Mouse (Mus musculus): Measurements from ENCODE around the gene Eif2b1. TPM values are rescaled to one million over a fixed set of nuclear protein-coding genes. Genes with fewer than 3 reads are reported as not detected.
A peak's percentile ranks its signal among the peaks of the same experiment; 100 is the strongest.
"Not testable (repeated sequence)": the region's sequence is repeated elsewhere in the genome, so short reads cannot be mapped to it uniquely, and the experiment has no call there.

The Eif2b1 gene
- polyA plus RNA-seq, 1 experiment from 2014 or later: 84.8 TPM

DNA sequence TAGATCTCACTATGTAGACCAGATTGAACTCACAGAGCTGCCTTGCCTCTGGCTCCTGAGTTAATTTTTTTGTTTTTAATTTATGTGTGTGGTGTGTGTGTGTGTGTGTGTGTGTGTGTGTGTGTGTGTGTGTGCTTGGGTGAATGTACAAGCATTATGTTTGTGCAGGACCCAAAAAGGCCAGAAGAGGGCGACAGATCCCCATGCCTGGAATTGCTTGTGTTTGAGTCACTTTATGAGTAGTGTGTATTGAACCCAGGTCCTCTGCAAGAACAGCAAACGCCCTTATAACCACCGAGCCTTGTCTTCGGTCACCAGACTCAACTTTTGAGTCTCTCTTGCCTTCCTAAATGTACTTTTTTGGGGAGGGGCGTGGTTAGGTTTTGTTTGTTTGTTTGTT lies 23.4 kb upstream of the Eif2b1 start:
- Histone ChIP-seq H3K4me2 (replicated peaks; ENCODE audit: low read depth, low read length) (no peak overlapping the region), H3K4me3 (ENCODE audit: low read length) (no peak overlapping the region), H3K27ac (ENCODE audit: low read depth, low read length) (no peak overlapping the region), H3K27me3 (ENCODE audit: control insufficient read depth, insufficient read depth, low read length) (no peaks in the 10 kb centered on the region), H3K9me3 (ENCODE audit: control insufficient read depth, low read length) (no peaks in the 10 kb centered on the region), H3K4me1 (ENCODE audit: control insufficient read depth, insufficient read depth, low read length) (peaks cover 3% of the 10 kb centered on the region; the same call in 1 of the 2 replicates), H3K9ac (ENCODE audit: low read depth, low read length) (no peak overlapping the region), H3K36me3 (ENCODE audit: control insufficient read depth, insufficient read depth, low read length) (peaks cover 3% of the 10 kb centered on the region; the same call in 1 of the 2 replicates)
- 72% methylated on average over 5 of the region's 5 CpGs for WGBS
- ATAC-seq (ENCODE audit: low FRiP score, low TSS enrichment): no peak

DNA sequence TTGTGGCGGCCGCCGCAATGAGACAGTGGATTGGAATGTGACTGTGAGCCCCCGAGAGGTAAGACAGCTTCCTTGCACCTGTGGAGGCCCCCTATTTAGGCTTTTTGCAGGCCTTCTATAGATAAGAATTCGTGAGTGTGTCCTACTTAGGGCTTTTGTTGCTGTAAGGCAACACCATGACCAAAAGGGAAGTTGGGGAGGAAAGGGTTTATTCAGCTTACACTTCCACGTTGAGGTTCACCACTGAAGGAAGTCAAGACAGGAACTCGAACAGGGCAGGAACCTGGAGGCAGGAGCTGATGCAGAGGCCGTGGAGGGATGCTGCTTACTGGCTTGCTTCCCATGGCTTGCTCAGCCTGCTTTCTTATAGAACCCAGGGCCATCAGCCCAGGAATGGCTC lies 20.8 kb upstream of the Eif2b1 start:
- H3K4me1 ChIP-seq (ENCODE audit: control insufficient read depth, insufficient read depth, low read length); ATAC-seq (ENCODE audit: low FRiP score, low TSS enrichment); H3K4me3 ChIP-seq (ENCODE audit: low read length); H3K9me3 ChIP-seq (ENCODE audit: control insufficient read depth, low read length); H3K27ac ChIP-seq (ENCODE audit: low read depth, low read length); H3K9ac ChIP-seq (ENCODE audit: low read depth, low read length); H3K27me3 ChIP-seq (ENCODE audit: control insufficient read depth, insufficient read depth, low read length); H3K4me2 ChIP-seq (replicated peaks; ENCODE audit: low read depth, low read length): not testable (repeated sequence)
- peaks cover 23% of the 10 kb centered on the region for H3K36me3 ChIP-seq (ENCODE audit: control insufficient read depth, insufficient read depth, low read length)
- 63% methylated on average over 8 of the region's 8 CpGs for WGBS

DNA sequence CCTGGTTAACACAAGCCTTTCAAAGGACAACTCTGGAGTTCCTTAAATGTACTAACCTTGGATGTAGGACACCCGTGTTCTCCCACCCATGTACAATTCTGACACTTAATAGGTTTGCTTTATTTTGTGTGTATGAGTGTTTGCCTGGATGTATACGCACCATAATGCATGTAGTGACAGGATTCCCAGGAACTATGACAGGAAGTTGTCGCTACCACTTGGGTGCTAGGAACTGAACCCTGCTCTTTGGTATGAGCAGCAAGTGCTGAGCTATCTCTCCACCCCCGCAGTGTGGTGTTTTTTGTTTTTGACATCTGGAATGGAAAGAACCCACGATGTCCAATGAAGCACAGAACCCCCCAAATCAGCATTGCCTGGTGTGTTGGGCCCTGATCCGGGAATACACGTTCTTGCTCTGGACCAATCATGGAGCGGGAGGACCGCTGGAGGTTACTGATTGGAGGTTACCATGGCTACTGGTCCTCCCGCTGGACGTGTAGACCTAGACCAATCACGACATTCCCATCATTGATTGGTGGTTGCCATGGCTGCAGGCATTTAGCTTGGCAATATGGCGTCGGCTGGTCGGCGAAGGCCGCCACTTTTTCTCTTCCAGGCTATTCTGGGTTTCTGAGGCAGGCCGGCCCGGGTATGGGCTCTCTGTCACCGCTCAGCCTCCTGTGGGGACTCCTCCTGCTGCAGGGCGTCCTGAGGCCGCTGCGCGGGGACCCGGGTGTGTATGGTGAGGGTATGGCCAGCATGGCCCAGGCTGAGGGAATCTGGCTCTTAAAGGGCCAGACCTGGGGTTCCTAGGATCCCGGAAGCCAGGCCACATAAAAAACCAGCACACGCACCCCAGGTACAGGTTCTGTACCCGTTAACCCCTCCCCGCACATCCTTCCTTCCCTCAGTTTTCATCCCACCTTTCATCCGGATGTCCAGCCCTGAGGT lies 19.6 kb upstream of the Eif2b1 start:
- peaks cover 3% of the 10 kb centered on the region; the same call in 1 of the 2 replicates for H3K4me1 ChIP-seq (ENCODE audit: control insufficient read depth, insufficient read depth, low read length)
- ATAC-seq (ENCODE audit: low FRiP score, low TSS enrichment): peak; percentile 100
- 7% methylated on average over 30 of the region's 30 CpGs for WGBS
- peak overlapping the region; percentile 86 for H3K4me3 ChIP-seq (ENCODE audit: low read length)
- H3K27me3 ChIP-seq (ENCODE audit: control insufficient read depth, insufficient read depth, low read length): no peaks in the 10 kb centered on the region
- peaks cover 35% of the 10 kb centered on the region for H3K36me3 ChIP-seq (ENCODE audit: control insufficient read depth, insufficient read depth, low read length)
- peak overlapping the region; percentile 62 for H3K9ac ChIP-seq (ENCODE audit: low read depth, low read length)
- H3K9me3 ChIP-seq (ENCODE audit: control insufficient read depth, low read length): no peaks in the 10 kb centered on the region
- H3K4me2 ChIP-seq (replicated peaks; ENCODE audit: low read depth, low read length): peak overlapping the region; percentile 65
- H3K27ac ChIP-seq (ENCODE audit: low read depth, low read length): no peak overlapping the region

DNA sequence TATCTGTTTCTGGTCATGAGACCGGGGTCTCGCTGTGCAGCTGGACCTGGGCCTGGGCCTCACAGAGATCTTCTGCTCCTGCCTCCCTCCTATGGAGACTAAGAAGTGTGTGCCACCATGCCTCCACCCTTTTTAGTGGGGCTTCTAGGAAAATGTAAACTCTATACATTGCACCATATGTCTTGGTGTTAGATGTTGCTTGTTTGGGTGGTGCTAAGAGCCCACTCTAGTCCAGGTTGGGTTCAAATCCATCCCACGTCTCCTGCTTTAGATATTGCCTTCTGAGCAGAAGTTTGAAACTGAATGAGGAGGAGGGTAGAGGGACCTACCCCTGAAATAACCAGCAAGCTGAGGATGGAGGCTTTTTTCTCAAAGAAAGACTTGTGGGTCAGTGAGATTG lies 13.8 kb upstream of the Eif2b1 start:
- Histone ChIP-seq H3K27ac (ENCODE audit: low read depth, low read length) (no peak overlapping the region), H3K36me3 (ENCODE audit: control insufficient read depth, insufficient read depth, low read length) (peaks cover 78% of the 10 kb centered on the region), H3K4me3 (ENCODE audit: low read length) (no peak overlapping the region), H3K9me3 (ENCODE audit: control insufficient read depth, low read length) (no peaks in the 10 kb centered on the region), H3K4me1 (ENCODE audit: control insufficient read depth, insufficient read depth, low read length) (no peaks in the 10 kb centered on the region), H3K27me3 (ENCODE audit: control insufficient read depth, insufficient read depth, low read length) (no peaks in the 10 kb centered on the region), H3K9ac (ENCODE audit: low read depth, low read length) (no peak overlapping the region), H3K4me2 (replicated peaks; ENCODE audit: low read depth, low read length) (no peak overlapping the region)
- ATAC-seq (ENCODE audit: low FRiP score, low TSS enrichment): no peak
- 94% methylated on average over 3 of the region's 3 CpGs for WGBS

DNA sequence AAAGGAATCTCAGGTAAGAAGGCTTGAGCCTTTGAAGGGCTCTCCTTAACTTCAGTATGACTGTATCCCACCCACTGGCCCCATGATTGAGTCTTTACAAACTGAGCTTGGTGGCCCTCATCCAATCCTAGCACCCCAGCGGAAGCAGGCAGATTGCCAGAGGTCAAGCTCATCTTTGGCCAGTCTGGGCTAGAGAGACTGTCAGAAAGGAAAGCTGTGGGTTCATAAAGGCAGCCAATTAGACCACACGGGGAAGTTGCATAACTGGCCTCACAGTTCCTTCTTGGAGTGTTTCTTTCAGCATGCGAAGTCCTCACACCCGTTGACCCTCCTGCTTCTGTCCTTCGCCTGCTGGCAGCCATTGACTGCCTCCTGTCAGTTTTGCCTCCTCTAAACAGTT lies 3.6 kb upstream of the Eif2b1 start:
- Histone ChIP-seq H3K4me1 (ENCODE audit: control insufficient read depth, insufficient read depth, low read length) (peaks cover 10% of the 10 kb centered on the region; the same call in 1 of the 2 replicates), H3K36me3 (ENCODE audit: control insufficient read depth, insufficient read depth, low read length) (peaks cover 29% of the 10 kb centered on the region), H3K4me2 (replicated peaks; ENCODE audit: low read depth, low read length) (no peak overlapping the region), H3K27me3 (ENCODE audit: control insufficient read depth, insufficient read depth, low read length) (no peaks in the 10 kb centered on the region), H3K9ac (ENCODE audit: low read depth, low read length) (no peak overlapping the region), H3K27ac (ENCODE audit: low read depth, low read length) (no peak overlapping the region), H3K9me3 (ENCODE audit: control insufficient read depth, low read length) (no peaks in the 10 kb centered on the region), H3K4me3 (ENCODE audit: low read length) (no peak overlapping the region)
- 92% methylated on average over 5 of the region's 5 CpGs for WGBS
- no peak for ATAC-seq (ENCODE audit: low FRiP score, low TSS enrichment)

DNA sequence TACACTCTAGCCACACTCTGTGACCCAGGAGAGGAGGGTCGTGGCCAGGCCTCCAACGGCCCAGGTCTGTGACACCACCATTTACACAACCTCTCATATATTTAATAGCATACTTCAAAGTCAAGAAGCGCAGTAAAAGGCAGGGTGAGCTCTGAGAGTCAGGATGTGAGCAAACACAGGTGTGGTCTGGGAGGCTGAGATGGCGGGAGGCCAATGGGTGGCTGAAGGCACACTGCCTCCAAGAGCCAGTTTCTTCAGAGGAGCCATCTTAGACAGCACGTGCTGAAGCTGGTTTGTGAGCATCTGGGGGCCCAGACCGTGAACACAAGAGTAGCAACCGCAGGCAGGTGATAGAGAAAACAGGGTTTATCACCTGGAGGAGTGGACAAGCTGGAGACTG lies 3.5 kb downstream of the Eif2b1 start:
- no peak overlapping the region for H3K4me3 ChIP-seq (ENCODE audit: low read length)
- no peak overlapping the region for H3K4me2 ChIP-seq (replicated peaks; ENCODE audit: low read depth, low read length)
- ATAC-seq (ENCODE audit: low FRiP score, low TSS enrichment): no peak
- 81% methylated on average over 7 of the region's 7 CpGs for WGBS
- H3K36me3 ChIP-seq (ENCODE audit: control insufficient read depth, insufficient read depth, low read length): peaks cover 73% of the 10 kb centered on the region
- no peaks in the 10 kb centered on the region for H3K9me3 ChIP-seq (ENCODE audit: control insufficient read depth, low read length)
- H3K27ac ChIP-seq (ENCODE audit: low read depth, low read length): no peak overlapping the region
- no peaks in the 10 kb centered on the region for H3K27me3 ChIP-seq (ENCODE audit: control insufficient read depth, insufficient read depth, low read length)
- H3K4me1 ChIP-seq (ENCODE audit: control insufficient read depth, insufficient read depth, low read length): peaks cover 10% of the 10 kb centered on the region; the same call in 1 of the 2 replicates
- H3K9ac ChIP-seq (ENCODE audit: low read depth, low read length): no peak overlapping the region

DNA sequence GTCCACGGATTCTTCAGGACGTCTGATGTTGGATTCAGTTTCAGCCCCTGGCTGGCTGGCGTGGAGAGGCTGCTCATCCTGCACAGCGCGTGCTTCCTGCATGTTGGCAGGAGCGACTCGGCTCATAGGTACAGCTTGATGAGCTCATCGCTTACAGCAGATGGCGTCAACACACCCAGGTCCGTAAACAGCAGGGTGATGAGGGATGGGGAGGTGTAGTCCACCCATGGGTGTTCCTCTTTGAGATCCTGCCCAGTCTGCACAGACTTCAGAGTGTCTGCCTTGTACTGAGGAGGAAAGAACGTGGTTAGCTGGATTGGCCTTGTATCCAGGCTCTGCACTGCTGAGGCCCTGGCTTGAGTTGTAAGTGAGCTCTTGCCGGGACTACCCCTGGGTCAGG lies 7.9 kb downstream of the Eif2b1 start:
- Histone ChIP-seq H3K9ac (ENCODE audit: low read depth, low read length) (no peak overlapping the region), H3K27me3 (ENCODE audit: control insufficient read depth, insufficient read depth, low read length) (no peaks in the 10 kb centered on the region), H3K9me3 (ENCODE audit: control insufficient read depth, low read length) (no peaks in the 10 kb centered on the region), H3K4me3 (ENCODE audit: low read length) (no peak overlapping the region), H3K4me2 (replicated peaks; ENCODE audit: low read depth, low read length) (no peak overlapping the region), H3K36me3 (ENCODE audit: control insufficient read depth, insufficient read depth, low read length) (peaks cover 89% of the 10 kb centered on the region), H3K27ac (ENCODE audit: low read depth, low read length) (no peak overlapping the region), H3K4me1 (ENCODE audit: control insufficient read depth, insufficient read depth, low read length) (no peaks in the 10 kb centered on the region)
- no peak for ATAC-seq (ENCODE audit: low FRiP score, low TSS enrichment)
- 88% methylated on average over 12 of the region's 12 CpGs for WGBS

DNA sequence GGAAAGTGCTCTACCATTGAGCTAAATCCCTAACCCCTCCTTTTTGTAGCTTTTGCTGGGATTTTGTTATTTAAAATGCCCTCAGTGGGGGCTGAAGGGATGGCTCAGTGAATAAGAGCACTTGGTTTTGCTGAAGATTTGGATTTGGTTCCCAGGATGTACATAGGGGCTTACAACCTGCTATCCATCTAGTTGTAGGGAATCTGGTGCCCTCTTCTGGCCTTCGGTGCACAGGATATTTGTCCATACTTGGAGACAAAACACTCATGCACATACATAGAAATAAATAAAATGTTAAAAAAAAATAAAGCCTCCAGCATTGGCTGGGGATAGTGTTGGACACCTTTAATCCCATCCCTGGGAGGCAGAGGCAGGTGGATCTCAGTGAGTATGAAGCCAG lies 23.8 kb downstream of the Eif2b1 start:
- 74% methylated on average over 1 of the region's 1 CpGs for WGBS
- Histone ChIP-seq H3K36me3 (ENCODE audit: control insufficient read depth, insufficient read depth, low read length) (peaks cover 49% of the 10 kb centered on the region), H3K4me2 (replicated peaks; ENCODE audit: low read depth, low read length) (no peak overlapping the region), H3K4me1 (ENCODE audit: control insufficient read depth, insufficient read depth, low read length) (0 out of 2 replicates have a peak, but pooled peaks cover 3% of the 10 kb centered on the region), H3K27ac (ENCODE audit: low read depth, low read length) (no peak overlapping the region), H3K4me3 (ENCODE audit: low read length) (no peak overlapping the region), H3K27me3 (ENCODE audit: control insufficient read depth, insufficient read depth, low read length) (no peaks in the 10 kb centered on the region), H3K9me3 (ENCODE audit: control insufficient read depth, low read length) (no peaks in the 10 kb centered on the region), H3K9ac (ENCODE audit: low read depth, low read length) (no peak overlapping the region)
- no peak for ATAC-seq (ENCODE audit: low FRiP score, low TSS enrichment)

DNA sequence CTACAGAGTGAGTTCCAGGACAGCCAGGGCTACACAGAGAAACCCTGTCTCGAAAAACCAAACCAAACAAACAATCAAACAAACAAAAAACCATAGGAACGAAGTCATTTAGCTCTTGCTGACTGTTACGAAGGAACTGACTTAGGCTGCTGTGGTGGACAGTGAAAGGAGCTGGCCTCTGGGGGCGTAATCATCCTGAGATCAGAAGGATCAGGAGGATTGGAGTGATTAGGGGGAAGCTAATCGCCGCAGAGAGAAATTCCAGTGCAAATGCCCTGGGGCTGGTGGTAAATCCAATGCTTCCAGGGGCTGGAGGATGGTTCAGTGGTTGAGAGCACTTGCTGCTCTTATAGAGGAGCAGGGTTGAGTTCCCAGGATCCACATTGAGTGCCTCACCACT lies 25.3 kb downstream of the Eif2b1 start:
- Histone ChIP-seq H3K4me1 (ENCODE audit: control insufficient read depth, insufficient read depth, low read length) (0 out of 2 replicates have a peak, but pooled peaks cover 3% of the 10 kb centered on the region), H3K27me3 (ENCODE audit: control insufficient read depth, insufficient read depth, low read length) (no peaks in the 10 kb centered on the region), H3K4me3 (ENCODE audit: low read length) (peak overlapping the region; percentile 79), H3K36me3 (ENCODE audit: control insufficient read depth, insufficient read depth, low read length) (peaks cover 40% of the 10 kb centered on the region), H3K27ac (ENCODE audit: low read depth, low read length) (no peak overlapping the region), H3K9ac (ENCODE audit: low read depth, low read length) (no peak overlapping the region), H3K4me2 (replicated peaks; ENCODE audit: low read depth, low read length) (peak overlapping the region; percentile 74; the same call in 1 of the 2 replicates), H3K9me3 (ENCODE audit: control insufficient read depth, low read length) (no peaks in the 10 kb centered on the region)
- no peak for ATAC-seq (ENCODE audit: low FRiP score, low TSS enrichment)
- 75% methylated on average over 6 of the region's 6 CpGs for WGBS

All from kidney, embryonic 14.5 days (tissue).